Mouse (Mus musculus) cerebellum, adult 2 months (tissue): ENCODE measurements at regions not wholly inside any gene's neighbourhood (a gene's known extent, or its start where the extent isn't known, plus 50 kb on each side); places are given as distances from the start of the nearest gene placed in this dataset.

Source experiments
- CTCF ChIP-seq: fragments of 200-500 bp; IDR thresholded peaks from 2 replicates; pipeline ENCODE4 v1.5.1; 2011; ENCODE audit warnings: low read depth, mild to moderate bottlenecking, control low read depth, low read length, moderate library complexity, borderline replicate concordance; ENCODE audit not compliant: insufficient read depth
- POLR2A ChIP-seq: fragments of 200-500 bp; IDR thresholded peaks from 2 replicates; pipeline ENCODE4 v1.6.1; 2011; ENCODE audit warnings: low read length, control low read depth, borderline replicate concordance; ENCODE audit not compliant: insufficient read depth

- TF ChIP-seq CTCF, result no peak
- TF ChIP-seq POLR2A, result no peak
Observed at GRCm38 (mm10) chr3:17282881-17283280, 665.3 kb upstream of the Cypt12 start.
